Mouse (Mus musculus): Measurements from ENCODE around the gene Clic4.

- TF ChIP-seq CTCF (IDR thresholded peaks at IDR 0.05; ENCODE audit: borderline replicate concordance, extremely low read depth, insufficient read depth, insufficient read length) = no peak
- no peak for TF ChIP-seq POLR2A (IDR thresholded peaks at IDR 0.05; ENCODE audit: borderline replicate concordance, extremely low read depth, insufficient read depth, insufficient read length, poor library complexity, severe bottlenecking)
These were observed 90.8 kb downstream of the Clic4 start for GRCm38 (mm10) chr4:135181819-135182218.

Data from brain, embryonic 14.5 days (tissue).